Mouse (Mus musculus): Measurements from ENCODE around the gene Med4. TPM values are rescaled to one million over a fixed set of nuclear protein-coding genes. Genes with fewer than 3 reads are reported as not detected.

Med4 gene
- total RNA-seq, 2 experiments from 2014 or later, result 13.9 TPM

DNA sequence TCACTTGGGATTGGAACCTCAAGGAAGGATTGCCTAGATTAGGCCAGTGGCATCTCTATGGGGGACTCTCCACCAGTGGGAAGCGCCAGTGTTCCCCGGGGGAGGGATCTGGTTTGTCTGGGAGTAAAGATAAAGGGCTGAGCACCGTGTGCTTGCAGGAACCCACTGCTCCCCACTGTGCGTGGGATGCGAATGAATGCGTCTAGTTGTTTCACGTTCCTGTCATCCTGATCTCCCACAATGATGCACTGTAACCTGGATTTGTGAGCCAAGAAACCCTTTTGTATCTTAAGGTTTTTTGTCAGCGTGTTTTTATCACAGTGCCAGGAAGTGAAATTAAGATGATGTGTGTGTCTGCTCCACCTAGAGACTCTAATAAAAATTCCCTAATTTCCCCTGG lies 40.9 kb downstream of the Med4 start:
- DNase-seq, result no peak
- intact Hi-C loops (cut with DNase I; ENCODE audit: low total_unique reads), result no loop called here

DNA sequence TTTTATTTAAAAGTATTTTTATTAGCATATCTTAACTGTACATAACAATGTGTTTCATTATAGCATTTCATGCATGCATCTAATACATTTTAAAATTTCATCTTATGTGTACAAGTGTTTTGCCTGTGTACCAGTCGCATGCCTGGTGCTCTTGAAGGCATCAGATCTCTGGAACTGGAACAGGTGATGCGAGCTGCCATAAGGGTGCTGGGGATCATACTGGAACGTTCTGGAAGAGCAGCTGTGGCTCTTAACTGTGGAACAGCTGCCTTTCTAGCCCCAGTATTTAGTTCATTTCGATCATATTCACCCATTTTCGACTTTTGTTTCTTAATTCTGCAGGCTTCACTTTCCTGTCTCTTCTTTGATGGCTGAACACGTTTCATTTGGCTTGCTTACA lies 41.3 kb downstream of the Med4 start:
- intact Hi-C loops (cut with DNase I; ENCODE audit: low total_unique reads), result no loop called here
- DNase-seq, result no peak

DNA sequence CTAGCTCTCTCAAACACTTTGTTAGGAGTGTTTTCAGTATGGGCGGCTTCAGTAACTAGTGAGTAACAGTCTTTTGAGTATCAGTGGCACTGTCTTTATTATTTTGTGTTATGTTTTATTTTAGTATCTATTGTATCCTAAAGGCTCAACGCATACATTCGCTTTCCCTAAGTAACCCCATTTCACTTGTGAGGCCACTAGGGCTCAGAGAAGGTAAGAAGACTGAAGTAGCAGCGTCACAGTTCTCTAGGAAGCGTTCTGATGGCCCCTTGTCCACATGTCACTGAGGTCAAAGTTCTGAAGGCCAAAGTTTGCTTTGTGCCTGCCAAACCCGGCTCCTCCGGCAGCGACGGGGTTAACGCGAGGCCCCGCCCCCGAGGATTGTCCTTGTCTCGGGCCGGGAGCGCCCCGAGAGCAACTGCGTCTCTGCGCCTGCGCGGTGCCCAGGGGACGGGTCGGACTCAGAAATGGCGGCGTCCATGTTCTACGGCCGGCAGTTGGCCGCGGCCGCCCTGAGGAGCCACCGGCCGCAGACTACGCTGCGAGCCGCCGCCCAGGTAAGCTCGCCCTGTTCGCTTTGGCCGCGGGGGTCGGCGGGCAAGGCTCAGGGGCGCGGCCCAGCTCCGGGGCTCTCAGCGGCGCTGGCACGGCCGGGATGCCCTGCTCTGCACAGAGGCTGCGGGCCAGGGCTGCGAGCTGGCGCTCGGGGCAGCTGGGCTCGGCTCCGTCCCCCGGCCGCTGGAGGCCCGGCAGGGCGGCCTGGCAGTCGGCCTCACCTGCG lies 42.7 kb downstream of the Med4 start:
- peak; percentile 98 for DNase-seq
- intact Hi-C loops (cut with DNase I; ENCODE audit: low total_unique reads), result no loop called here

DNA sequence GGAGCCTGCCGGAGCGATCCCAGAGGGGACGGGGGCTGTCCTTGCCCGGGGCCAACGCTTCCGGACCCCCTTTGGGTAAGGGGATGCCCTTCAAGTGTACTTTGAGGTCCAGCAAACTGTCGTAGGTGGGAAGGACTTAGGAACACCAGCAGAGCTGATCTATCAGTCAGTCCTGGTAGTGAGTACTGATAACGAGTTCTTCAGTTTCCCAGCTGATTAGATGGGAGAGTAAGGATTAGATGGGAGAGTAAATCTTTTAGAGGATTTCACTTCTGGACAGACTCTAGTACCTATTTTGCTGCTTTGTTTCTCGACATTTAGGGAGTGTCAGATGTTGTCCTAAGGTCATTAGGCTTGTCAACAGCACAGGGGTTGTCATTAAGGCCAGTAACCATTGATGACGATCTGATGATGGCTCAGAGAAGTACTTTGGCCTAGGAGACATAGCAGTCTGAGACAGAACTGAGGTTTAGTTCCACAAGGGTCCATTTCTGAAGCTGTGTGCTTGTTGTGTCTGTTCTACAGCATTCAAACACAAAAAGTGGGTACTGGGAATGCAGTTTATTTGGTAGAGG lies 43.4 kb downstream of the Med4 start:
- intact Hi-C loops (cut with DNase I; ENCODE audit: low total_unique reads), result no loop called here
- DNase-seq, result no peak

Other genes starting within 250 kb of the Med4 start
- 10 to 100 TPM; 18.1 to 20.2 TPM for gene Rb1, start 184.2 kb upstream of the Med4 start, total RNA-seq (2021)
- 100 to 1,000 TPM; 330 to 339 TPM for gene Itm2b, start 124.7 kb upstream of the Med4 start, total RNA-seq (2021)
- 100 to 1,000 TPM; 474 to 606 TPM for gene Sucla2, start 15.3 kb downstream of the Med4 start, total RNA-seq (2021)
- gene Nudt15, start 38.2 kb downstream of the Med4 start, total RNA-seq (2021), result 1 to 10 TPM; 6.2 to 8.5 TPM
- gene Gm21750, start 151.2 kb downstream of the Med4 start, total RNA-seq (2021), result not detected